Mouse (Mus musculus) spleen, adult 2 months (tissue): Measurements from ENCODE around the gene Lysmd4.

Experiments
- CTCF ChIP-seq: fragments of 200-500 bp; IDR thresholded peaks from 2 replicates; pipeline ENCODE4 v1.5.1; 2011; ENCODE audit warnings: mild to moderate bottlenecking, inconsistent platforms; ENCODE audit not compliant: insufficient read depth, insufficient read length, insufficient replicate concordance; ENCODE audit errors: extremely low read depth
- POLR2A ChIP-seq: fragments of 200-500 bp; IDR thresholded peaks from 2 replicates; pipeline ENCODE4 v1.6.1; 2011; ENCODE audit warnings: low read depth, low read length, inconsistent platforms

- TF ChIP-seq CTCF (no peak), POLR2A (no peak)
Measured at GRCm38 (mm10) chr7:67216351-67216750, 6.0 kb upstream of the Lysmd4 start.
